Mouse (Mus musculus): Measurements from ENCODE around the gene Zc3h4.

Zc3h4 gene

DNA sequence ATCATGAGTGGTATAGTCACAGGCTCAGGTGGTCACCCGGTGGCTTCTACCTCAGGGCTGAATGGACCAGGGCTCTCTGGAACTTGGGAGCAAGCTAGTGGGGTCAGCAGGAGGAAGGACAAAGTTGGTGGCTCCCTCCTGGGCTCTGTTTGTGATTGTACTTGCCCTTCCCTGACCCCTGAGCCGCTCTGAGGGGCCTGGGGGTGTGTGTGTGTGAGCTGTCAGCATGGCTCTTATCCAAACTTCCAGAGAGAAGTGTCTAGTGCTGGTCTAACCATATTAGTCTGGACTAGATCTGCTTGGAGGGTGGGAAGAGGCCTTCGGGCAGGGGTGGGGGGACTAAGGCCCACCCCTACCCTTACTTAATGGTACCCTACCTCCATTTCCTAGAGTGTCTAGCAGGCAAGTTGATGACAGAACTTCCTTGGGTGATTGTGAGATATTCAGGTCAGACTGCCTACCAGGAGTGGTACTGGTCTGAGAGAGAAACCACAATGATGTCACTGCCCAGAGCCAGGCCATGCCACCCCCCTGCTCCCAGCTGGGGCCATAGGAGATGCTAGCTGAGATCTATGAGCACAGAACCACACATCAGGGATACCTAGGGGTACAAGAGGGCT is 32.8 kb downstream of the Zc3h4 start:
- DNase-seq (ENCODE audit: low spot score in 2 of 2): no peak

DNA sequence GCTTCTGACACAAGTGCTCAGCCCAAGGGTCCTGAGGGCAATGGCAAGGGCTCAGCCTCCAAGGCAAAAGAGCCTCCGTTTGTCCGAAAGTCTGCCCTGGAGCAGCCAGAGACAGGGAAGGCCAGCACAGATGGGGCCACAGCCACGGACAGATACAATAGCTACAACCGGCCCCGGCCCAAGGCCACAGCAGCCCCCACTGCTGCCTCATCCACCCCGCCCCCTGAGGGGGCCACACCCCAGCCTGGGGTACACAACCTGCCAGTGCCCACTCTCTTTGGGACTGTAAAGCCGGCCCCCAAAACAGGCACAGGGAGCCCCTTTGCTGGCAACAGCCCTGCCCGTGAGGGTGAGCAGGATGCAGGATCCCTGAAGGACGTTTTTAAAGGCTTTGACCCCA is 34.4 kb downstream of the Zc3h4 start:
- no peak for DNase-seq (ENCODE audit: low spot score in 2 of 2)

DNA sequence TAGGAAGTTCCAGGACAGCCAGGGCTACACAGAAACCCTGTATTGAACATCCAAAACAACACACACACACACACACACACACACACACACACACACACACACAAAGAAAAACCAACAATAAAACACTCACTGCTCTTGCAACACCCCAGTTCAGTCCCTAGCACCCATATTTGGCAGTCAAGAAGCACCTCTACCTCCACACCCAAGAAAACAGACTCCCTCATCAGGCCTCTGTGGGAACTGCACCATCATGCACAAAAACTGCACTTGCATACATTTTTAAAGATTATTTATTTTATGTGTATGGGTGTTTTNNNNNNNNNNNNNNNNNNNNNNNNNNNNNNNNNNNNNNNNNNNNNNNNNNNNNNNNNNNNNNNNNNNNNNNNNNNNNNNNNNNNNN is 40.5 kb downstream of the Zc3h4 start:
- no peak for DNase-seq (ENCODE audit: low spot score in 2 of 2)

DNA sequence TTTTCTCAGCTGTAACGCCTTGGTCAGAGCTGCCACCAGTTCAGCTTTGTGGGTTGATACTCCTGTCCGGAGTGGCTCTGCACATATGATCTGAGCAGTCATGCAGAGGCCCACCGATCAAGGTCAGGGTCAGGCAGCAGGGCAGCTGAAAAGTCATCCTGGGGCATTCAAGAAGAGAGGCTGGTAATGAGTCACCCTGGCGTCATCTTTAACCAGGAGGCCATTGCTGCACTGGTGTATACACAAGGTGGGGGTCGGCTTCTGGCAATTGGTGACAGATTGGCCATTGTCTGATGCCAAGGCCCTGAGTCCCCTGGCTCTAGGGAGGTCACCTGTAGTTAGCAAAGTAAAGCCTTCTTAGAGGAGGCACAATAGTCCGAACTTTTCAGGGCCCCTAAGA is 50.9 kb downstream of the Zc3h4 start:
- DNase-seq (ENCODE audit: low spot score in 2 of 2): no peak

DNA sequence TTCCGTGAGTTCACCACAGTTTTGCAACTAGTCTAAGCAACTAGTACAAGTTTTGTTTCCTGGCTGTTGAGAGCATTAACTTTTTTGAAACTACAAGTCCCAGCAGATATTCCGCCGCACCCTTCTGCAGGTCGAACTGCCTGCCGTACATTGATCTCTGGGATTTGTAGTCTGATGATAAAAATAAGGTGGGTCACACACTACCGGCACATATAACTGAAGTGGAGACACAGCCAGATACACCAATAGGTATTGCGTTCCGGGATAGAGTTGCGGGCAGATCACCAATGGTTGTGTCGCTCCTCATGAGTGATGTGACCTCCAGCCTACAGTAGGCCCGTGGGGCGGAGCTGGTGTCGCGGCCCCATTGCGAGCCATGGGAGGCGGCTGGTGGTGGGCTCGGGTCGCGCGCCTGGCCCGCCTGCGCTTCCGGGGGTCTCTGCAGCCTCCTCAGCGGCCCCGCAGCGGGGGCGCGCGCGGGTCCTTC is 51.9 kb downstream of the Zc3h4 start, which contains the start of gene Tmem160:
Tmem160 (plus strand) TSS at position 193 of the 487 bp plus-strand sequence.
- peak; percentile 95 to 98 for DNase-seq (ENCODE audit: low spot score in 2 of 2)

DNA sequence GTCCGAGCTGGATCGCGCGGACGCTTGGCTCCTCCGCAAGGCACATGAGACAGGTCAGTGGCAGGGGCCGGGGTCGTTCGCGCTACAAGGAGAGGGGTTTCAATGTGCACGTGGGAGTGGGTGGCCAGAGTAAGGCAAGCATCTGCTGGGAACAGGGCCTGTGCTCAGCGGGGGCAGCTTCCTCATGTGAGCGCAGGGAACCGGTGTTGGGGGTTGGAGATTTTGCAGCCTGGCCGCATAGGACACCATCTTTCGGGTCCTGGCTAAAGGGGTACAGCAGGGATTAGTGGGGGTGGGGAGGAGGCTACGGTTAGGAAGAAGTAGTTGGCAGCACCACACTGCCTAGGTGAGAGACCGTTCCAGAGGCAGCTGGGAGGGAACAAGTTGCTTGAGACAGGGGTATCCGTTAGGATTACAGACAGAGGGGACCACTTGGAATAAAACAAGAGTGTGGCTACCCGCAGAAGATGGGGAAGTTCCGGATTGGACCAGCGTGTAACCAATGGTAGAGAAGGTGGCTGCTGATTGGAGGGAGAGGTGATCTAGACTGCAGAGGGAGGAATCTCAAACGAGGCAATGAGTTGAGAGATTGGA is 52.5 kb downstream of the Zc3h4 start:
- DNase-seq (ENCODE audit: low spot score in 2 of 2): peak; percentile 49 to 78

DNA sequence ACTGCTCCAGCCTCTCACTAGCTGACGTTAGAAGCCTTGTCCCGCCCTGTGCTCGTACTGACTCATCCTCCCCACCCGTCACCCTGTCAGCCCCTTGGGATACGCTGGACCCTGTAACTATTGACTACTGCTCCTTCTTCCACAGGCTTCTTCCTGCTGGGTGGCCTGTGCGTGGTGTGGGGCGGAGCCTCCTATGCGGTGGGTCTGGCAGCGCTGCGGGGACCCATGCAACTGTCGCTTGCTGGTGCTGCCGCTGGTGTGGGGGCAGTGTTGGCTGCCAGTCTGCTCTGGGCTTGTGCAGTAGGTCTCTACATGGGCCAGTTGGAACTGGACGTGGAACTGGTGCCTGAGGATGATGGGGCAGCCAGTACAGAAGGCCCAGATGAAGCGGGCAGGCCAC is 54.3 kb downstream of the Zc3h4 start:
- DNase-seq (ENCODE audit: low spot score in 2 of 2): no peak

DNA sequence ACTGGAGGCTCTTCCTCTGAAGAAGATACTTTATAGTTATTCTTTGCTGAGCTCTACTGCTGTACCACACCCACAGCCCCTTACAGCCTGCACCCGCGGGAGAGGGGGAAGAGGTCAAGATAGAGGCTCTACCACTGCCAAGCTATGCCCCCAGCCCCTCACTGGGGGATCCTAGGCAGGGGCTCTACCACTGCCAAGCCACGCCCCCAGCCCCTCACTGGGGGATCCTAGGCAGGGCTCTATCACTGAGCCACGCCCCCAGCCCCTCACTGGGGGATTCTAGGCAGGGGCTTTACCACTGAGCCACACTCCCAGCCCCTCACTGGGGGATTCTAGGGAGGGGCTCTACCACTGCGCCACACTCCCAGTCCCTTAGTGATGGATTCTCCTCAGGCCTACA is 55.6 kb downstream of the Zc3h4 start:
- DNase-seq (ENCODE audit: low spot score in 2 of 2): no peak

DNA sequence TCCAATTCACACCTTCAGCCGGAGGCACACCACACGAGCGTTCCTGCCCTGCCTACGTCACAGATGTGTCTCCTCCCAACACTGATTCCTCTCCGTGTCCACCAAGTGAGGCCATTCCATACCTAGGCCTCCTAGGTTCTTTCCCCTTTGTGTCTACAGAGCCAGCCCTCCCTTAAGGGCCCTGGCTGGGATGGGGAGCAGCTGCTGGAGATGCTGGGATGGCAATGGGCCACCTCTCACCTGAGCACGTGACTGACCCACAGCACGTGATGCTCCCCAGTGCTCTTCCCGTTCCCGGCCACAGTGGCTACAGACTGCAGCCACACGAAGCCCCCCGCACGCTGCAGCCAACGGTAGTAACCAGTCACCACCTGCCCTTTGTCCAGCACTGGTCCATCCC is 59.9 kb downstream of the Zc3h4 start:
- no peak for DNase-seq (ENCODE audit: low spot score in 2 of 2)

DNA sequence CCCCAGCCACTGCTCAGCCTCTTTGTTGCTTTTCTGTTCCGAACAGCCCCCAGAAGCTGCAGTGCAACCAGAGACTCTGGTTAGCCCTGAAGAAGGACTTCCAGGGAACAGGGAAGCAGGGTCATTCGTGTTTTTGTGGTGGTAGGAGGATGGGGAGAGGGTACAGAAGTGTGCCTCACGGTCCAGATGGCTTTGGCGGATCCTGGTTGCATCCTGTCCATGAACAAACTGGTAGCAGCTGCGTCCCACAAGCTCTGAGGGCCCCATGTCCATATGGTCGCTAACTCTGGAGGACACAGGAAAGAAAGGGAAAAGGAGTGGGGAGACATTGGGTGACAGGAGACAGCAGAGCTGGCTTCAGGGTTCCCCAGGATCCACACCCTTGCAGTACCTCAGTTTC is 60.4 kb downstream of the Zc3h4 start:
- DNase-seq (ENCODE audit: low spot score in 2 of 2): no peak

DNA sequence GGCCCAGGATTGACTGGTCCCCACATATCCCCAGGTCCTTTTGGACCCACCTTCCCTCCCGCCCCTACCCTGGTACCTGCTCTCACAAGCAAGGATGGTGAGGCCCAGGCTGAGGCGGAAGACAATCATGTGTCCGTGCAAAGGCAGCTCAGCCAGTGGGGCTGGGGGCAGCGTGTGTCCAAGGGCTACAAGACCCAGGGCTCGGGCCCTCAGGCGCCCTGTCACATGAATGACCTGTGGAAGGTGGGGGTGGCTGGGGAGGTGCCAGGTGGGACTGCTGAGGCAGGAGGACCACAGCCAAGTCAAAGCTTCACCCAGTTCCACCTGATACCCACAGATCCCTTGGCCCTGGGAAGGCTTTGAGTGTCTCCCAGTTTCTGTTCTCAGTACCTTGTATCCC is 61.0 kb downstream of the Zc3h4 start:
- DNase-seq (ENCODE audit: low spot score in 2 of 2): no peak

DNA sequence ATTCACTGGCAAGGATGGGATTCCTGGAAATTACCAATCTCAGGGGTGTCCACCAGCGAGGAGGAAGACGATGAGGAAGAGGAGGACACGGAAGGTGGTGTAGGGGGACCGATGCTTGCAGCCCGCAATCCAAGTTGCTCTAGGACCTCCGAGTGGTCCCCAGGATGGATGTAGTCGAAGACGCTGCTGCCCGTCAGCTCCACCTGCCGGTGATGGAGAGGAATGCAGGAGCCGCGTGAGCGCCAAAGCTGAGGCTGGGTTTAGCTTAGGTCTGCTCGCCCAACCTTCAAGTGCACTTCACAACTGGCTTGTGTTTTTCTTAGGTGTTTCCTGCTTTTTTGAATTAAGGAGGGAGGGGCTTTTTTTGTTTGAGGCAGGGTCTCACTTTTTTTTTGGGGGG is 62.5 kb downstream of the Zc3h4 start:
- peak; percentile 48 to 68 for DNase-seq (ENCODE audit: low spot score in 2 of 2)

DNA sequence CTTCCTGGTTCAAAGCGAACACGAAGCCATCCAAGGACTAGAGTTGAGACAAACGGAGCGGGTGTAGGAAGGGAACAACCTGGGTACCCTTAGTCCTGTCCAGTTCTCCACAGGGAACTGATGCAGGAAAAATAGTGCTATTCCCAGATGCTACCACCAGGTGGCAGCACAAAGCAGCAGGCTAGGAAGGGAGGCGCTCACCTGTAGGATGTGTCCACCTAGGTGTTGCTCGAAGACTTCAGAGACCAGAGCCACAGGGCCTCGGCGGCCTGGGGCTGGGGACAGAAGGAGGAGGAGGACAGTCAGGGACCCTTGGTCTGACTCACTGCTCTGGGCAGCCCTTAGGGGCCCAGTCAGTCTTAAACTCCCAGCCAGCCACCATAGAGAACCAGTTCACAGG is 64.5 kb downstream of the Zc3h4 start:
- peak in 1 of 2 experiments; percentile 44 for DNase-seq (ENCODE audit: low spot score in 2 of 2)

DNA sequence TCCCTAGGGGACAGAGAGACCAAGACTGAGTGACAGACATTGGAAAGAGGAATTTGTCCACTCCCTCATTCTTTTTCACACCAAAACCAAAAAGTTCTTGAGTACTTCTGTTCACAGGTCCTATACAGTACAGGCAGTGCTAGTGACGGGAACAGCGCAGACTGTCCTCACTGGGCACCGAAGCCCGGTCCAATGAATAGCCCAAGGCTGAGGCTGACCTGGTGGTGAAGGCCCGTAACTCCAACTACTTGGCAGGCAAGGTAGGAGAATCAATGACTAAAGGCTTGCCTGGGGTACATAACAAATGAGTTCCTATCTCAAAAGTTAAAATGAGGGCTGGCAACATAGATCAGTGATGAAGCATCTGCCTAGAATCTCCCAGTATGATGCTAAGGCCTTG is 64.9 kb downstream of the Zc3h4 start:
- DNase-seq (ENCODE audit: low spot score in 2 of 2): no peak

DNA sequence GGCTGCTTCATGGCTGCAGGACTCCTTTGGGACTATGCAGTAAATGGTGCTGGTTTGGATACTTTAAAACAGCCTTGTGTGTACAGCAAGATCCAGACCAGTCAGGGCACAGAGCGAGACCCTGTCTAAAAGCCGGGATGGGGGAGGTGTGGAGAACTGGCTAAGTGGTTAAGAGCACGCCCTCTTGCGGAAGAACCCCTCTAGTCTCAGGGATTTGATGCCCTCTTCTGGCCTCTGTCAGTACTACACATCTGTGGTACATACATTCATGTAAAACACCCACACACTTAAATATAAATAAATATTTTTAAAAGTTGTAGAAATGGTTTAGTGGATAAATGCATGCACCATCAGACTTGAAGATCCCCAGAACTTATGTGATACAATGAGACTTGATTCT is 65.9 kb downstream of the Zc3h4 start:
- DNase-seq (ENCODE audit: low spot score in 2 of 2): no peak

DNA sequence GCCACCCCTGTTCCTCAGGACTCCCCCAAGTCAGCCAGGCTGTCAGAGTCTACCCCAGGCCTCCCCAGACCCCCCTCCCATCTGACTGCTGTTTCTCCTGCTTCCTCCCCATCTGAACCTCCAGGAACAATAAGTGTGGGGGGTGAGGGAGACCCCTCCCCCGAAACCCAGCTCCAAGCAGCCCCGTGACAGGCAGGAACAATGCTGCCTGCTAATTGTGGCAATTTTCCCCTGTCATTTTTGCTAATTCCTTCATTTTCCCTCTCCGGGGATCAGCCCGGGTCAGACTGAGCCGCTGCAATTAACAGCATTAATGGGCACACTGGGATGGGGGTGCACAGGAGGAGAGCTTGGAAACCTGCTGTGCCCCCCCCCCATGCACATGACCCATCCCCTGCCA is 67.4 kb downstream of the Zc3h4 start:
- DNase-seq (ENCODE audit: low spot score in 2 of 2): no peak

DNA sequence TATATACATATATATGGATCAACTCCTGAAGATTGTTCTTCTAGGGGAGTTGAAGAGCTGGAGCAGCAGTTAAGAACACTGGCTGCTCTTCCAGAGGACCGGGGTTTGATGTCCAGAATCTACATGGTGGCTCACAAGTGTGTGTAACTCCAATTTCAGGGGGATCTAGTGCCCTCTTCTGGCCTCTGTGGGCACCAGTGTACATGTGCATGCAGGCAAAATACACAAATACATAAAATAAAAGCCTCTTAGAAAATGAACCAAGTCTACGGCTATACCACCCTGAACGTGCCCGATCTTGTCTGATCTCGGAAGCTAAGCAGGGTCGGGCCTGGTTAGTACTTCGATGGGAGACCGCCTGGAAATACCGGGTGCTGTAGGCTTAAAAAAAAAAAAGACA is 70.8 kb downstream of the Zc3h4 start:
- no peak for DNase-seq (ENCODE audit: low spot score in 2 of 2)

DNA sequence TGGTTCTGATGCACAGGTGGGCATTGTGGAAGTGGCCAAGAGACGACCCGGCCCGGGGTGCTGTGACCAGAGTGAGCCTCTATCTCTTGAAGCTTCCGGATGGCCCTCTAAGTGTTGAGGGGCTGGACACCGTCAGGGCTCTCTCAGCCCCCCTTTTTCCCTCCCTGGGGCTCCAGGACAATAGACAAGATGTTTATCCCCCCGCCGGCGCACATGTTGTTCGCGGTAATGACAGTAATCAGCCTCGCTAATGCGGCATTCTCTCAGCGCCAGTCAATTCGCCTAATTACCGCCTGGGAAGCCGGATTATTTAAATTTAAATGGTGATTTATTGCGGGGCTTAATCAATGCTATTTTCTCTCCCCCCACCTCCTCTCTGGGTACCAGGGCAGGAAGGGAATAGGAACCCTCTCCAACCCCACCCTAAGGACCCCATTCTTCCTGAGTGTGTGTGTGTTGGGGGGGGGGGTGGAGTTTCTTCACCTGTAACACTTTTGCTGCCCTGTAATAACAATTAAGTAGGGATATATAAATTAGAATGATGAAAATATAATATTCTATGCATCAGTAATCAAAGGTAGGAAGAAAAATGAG is 71.5 kb downstream of the Zc3h4 start:
- DNase-seq (ENCODE audit: low spot score in 2 of 2): no peak

DNA sequence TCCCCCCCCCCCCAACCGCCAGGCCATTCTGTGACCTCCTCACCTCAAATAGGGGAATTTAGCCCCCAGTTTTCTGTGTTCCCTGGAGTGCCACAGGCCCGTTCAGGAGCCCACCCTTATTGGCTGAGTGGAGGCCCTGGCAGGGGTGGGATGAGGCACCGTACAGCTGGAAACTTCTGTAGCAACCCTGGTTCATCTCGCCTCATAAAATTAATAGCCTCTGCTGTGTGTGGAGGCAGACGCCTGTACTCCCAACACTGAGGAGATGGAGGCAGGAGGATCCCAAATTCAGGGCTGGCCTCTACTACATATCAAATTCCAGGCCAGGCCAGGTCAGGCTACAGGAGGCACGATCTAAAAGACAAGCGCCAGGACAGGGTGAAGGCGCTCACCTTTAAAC is 73.1 kb downstream of the Zc3h4 start:
- DNase-seq (ENCODE audit: low spot score in 2 of 2): no peak

DNA sequence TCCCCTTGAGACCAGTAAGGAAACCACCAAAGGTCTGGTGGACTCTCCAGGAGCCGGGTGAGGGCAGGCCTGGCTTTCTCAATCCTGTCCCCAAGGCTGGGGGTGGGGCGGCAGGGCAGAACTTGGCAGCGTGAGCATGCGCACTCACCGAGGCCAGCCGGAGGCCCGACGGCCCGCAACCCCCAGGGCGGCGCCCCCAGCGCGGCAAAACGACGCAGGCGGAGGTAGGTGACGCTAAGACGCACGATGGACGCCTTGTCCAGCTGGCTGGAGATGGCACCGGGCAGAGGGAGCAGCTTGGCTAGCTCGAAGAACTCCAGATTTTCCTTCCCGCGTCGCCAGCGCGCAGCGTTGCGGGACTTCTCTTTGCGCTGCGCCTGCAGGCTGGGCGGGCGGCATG is 73.7 kb downstream of the Zc3h4 start:
- DNase-seq (ENCODE audit: low spot score in 2 of 2): no peak

DNA sequence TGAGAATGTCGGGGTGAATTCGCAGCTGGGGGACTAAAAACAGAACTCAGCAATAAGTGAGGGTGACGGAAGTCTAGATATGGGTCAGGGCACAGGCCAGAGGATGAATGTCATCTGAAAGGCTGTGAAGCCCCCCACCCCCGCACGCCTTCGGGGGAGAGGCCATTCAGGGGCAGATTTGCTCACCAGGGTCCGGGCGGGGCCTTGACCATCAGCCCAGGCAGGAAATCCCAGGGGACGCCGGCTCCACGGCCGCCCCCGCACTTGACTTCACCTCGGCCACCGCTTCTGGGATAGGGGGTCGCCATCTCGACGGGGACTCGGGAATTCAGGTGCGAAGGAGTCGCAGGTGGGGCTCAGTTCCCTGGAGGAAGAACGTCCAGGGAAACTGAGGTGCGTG is 74.6 kb downstream of the Zc3h4 start:
- DNase-seq (ENCODE audit: low spot score in 2 of 2): no peak

DNA sequence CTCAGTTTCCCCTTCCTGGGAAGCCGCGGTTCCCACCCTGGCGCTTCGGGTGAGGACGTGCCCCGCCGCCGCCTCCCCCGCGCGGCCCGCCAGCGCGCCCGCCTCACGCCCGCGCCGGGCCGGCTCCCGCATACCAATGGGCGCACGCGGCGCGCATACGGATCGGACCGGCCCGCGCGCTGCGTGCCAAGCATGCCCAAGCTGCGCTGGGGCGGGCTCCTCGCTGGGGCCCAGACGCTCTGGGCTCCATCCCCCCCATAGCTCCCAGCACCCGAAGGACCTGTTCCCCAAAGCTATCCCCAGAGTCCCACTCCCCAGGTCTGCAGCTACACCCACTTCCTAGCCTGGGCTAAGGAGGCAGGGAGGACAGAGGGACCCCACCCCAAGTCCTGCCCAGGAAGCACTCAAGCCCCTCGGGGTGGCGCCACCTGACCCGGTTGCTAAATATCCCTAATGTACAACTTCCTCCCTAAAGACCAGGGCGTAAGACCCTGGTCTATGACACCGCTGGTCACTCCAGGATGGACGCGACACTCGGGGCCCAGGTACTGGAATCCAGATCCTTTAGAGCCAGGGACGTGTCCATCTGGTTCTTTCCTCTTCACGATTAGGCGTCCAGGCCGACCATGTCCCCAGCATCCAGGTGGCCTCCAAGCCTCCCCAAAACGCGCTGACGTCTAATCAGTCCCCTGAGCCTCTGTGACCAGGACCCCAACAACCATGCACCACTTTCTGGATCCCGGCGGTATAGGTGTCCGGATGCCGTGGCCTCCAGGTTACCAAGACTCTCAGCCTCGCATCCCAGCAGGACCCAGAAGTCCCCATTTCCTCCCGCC is 75.3 kb downstream of the Zc3h4 start:
- DNase-seq (ENCODE audit: low spot score in 2 of 2): no peak

DNA sequence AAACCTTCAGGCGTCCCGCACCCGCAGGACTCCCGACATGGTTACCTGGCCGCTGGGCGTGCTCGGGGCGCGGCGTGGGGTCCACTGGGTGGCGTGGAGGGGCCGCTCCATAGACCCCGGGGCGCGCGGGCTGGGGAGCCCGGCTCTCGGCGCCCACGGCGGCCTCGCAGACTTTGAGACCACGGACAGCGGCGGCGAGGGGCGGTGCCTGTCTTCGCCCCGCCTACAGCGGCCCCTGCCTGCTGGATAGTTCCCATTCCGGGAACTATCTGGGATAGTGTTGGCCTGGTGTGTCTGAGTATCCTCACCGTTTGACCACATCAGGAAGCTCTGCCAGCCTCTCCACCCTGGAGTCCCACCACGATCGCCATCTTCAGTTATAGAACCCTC is 75.9 kb downstream of the Zc3h4 start:
- DNase-seq (ENCODE audit: low spot score in 2 of 2): no peak
